Mouse (Mus musculus) heart, adult 2 months (tissue): ENCODE measurements at regions not wholly inside any gene's neighbourhood (a gene's known extent, or its start where the extent isn't known, plus 50 kb on each side); places are given as distances from the start of the nearest gene placed in this dataset.

ENCODE experiments used
- DNase-seq, 2 experiments: peaks; one replicate each; pipeline ENCODE4 v3.0.0; 2021
- H3K27ac ChIP-seq: fragments of 200-600 bp; 2 replicates; pipeline ENCODE4 v1.8.1; 2022
- H3K27me3 ChIP-seq: fragments of 200-500 bp; 2 replicates; pipeline ENCODE4 v1.6.1; 2012; ENCODE audit warnings: mild to moderate bottlenecking, low read length, inconsistent platforms, mixed read lengths; ENCODE audit not compliant: control insufficient read depth, insufficient read depth
- H3K36me3 ChIP-seq: fragments of 200-500 bp; 2 replicates; pipeline ENCODE4 v1.6.1; 2012; ENCODE audit warnings: low read length, inconsistent platforms; ENCODE audit not compliant: control insufficient read depth, insufficient read depth
- H3K4me1 ChIP-seq: fragments of 200-500 bp; 2 replicates; pipeline ENCODE4 v1.6.1; 2011; ENCODE audit warnings: low read length; ENCODE audit not compliant: control insufficient read depth, insufficient read depth
- H3K4me3 ChIP-seq: fragments of 200-600 bp; 2 replicates; pipeline ENCODE4 v1.8.1; 2022
- H3K79me2 ChIP-seq: fragments of 200-500 bp; replicated peaks from 2 replicates; pipeline ENCODE4 v1.6.1; 2012; ENCODE audit warnings: mild to moderate bottlenecking, inconsistent platforms, low read length, moderate library complexity, mixed read lengths; ENCODE audit not compliant: control insufficient read depth, insufficient read depth
- H3K9ac ChIP-seq: fragments of 200-500 bp; 2 replicates; pipeline ENCODE4 v1.6.1; 2012; ENCODE audit warnings: low read depth, mild to moderate bottlenecking, control low read depth, inconsistent platforms, low read length, mixed read lengths
- CTCF ChIP-seq: fragments of 200-600 bp; IDR thresholded peaks from 2 replicates; pipeline ENCODE4 v1.8.1; 2022; ENCODE audit warnings: antibody characterized with exemption, mild to moderate bottlenecking, moderate library complexity
- EP300 ChIP-seq: fragments of 200-500 bp; IDR thresholded peaks from 2 replicates; pipeline ENCODE4 v1.6.1; 2011; ENCODE audit warnings: low read depth, low read length, control low read depth; ENCODE audit not compliant: insufficient read depth
- POLR2A ChIP-seq: fragments of 200-500 bp; IDR thresholded peaks from 2 replicates; pipeline ENCODE4 v1.6.1; 2011; ENCODE audit warnings: mild to moderate bottlenecking, low read depth, low read length, control low read depth; ENCODE audit not compliant: insufficient read depth
- WGBS: fragments of 180-500 bp; shearing (Covaris S2); methylation state at CpG from one replicate; pipeline ENCODE4 v1.1.7; 2018; 5-methylcytosine and 5-hydroxymethylcytosine counted together
- intact Hi-C: fragments of 180-260 bp; cut with DNase I; formaldehyde crosslinking; loops from one replicate; pipeline ENCODE4 v1.15.1; 2025

GRCm38 (mm10) chr3:147531608-147532180 is 679.5 kb downstream of the Ttll7 start:
- Histone ChIP-seq H3K4me1 (no peaks in the 10 kb centered on the region), H3K27me3 (no peaks in the 10 kb centered on the region), H3K27ac (no peak overlapping the region), H3K4me3 (no peak overlapping the region), H3K79me2 (no peaks in the 10 kb centered on the region), H3K9ac (no peak overlapping the region), H3K36me3 (no peaks in the 10 kb centered on the region)
- intact Hi-C loops = no loop called here
- 76% methylated on average over 6 of the region's 6 CpGs for WGBS
- TF ChIP-seq CTCF = no peak
- no peak for TF ChIP-seq POLR2A
- no peak for TF ChIP-seq EP300
- DNase-seq = no peak
